Mouse (Mus musculus): ENCODE data around the gene Prss23.

Prss23 gene

DNA sequence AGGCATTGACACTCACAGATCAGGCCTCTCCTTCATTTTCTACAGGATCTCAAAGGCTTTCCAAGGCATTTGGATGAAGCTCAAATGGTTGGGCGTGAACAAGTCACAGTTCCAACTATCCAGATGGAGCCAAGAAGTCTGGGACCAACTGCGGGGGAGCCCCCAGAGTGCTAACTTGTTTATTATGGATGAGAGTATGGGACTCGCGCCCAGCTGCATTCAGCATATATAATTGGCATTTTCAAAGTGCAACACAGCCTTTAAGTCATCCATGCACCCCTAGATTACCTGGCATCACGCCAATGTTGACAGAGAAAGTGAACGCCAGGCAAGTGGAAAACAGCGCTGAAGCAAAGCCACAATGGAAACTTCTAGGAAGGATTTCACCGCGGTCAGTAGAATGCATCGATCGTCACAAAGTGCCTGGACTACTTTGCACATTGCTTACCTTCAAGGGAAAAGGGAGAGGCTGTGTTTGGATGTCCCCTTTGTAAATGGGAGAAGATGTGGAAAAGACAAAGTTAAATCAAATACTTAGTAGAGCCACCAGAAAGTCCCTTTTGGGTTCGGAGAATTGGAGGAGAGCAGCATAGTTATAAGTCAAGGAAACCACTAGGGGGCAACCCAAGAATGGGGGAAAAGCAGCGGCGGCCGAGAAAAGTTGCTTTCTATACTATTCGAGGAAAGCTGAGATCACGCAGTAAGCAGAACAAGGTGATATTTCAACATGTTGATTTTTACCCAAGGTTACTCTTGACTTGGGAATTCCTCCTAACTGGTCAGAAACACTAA is 27.3 kb downstream of the Prss23 start:
- DNase-seq: peak; percentile 81

DNA sequence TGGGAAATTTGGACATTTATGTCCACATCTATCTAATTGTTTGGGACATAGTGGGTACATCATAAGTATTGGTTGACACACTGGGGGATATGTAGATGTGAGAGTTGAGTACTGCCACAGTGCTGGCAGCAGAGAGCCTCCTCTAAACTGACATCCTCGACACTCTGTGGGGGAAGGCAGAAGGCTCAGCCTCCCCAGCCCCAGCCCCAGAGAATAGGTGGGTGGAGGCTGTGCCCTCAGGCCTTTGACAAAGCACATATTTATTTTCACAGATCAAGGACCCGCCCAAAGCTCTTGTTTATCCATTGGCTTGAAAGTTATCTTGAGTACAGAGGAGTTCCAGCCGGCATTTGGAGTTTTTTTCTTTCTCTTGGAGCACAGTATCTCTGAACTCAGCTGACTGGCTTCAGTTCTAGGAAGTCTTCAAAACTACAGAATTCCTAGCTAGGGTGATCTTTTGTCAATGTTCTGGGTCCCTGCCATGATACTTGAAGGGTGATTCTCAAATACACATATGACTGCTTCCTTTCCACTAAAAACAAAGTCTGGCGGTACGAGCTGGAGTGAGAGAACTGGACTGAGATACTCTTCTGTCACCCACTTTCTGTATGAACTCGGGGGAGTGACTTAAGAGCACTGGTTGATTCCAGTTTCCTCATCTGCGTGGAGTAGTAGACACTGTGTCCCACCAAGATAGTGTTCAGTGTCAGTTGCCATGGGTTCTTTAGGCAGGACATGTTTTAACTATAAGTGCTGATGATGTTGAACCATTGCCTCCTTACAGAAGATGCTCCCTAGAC is 43.0 kb downstream of the Prss23 start:
- DNase-seq: peak; percentile 47

DNA sequence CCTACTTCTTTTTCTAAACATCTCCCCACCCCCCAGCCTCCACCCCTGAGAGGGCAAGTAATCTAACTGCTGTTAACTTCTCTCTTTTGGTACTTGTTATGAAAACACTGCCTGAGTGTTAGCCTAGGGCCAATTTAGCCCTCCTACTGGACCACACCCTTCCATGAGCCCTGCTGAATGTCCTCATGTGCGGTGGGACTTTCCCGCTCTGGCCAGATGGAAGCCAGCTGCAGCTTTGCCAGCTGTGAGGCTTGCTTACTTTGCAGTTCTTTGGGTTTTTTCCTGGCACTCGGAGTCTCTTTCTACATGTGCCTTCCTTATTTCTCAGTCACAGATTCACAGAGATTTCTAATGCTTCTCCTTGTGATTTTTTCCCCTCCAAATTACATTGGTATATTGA is 45.3 kb downstream of the Prss23 start:
- DNase-seq: peak; percentile 66

DNA sequence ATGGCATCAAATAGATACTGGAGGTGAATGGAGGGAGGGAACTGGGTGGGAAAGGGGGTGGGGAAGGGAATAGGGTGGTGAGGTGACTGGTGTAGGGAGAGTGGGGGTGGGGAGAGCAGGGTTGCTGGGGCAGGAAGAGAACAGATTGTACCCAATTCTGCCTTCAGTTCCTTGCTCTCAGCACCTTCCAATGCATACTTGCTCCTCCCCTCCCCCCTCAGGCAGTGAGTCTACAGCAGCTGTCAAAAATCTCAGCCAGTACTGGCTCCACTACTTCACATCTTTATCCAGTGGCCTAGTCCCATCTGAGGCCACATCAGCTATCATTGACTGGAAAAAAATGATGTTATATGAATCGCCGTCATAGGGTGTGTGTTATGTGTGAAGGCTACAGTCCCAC is 48.5 kb downstream of the Prss23 start:
- peak; percentile 51 for DNase-seq

DNA sequence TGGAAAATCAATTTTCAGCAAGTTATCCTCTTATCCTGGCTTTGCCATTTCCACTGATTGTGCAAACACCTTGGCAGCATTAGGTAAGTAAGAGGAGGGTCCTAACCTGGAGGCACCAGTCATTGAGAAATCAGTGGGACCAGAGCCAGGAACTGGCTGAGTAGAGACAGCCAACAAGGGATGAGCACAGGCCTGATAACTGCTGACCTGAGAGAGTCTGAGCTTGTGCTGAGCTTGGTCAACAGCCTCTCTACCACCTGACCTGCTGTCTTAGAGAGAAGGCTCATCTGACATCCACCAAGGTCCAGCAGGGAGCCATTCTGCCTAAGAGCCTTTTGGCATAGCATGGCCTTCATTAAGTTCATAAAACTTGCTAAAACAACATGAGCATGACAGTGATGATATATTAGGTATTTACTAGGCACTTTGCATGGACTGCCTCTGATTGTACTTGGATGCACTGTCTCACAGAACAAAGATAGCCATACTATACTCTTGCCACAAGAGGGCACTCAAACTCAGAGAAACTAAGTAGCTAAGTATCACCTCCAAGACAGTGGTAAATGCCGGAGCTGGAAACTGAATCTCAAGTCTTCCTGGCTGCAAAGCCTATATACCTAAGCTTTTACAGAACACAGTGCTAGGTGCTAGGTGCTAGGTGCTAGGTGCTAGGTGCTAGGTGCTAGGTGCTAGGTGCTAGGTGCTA is 49.5 kb downstream of the Prss23 start:
- peak; percentile 71 for DNase-seq

DNA sequence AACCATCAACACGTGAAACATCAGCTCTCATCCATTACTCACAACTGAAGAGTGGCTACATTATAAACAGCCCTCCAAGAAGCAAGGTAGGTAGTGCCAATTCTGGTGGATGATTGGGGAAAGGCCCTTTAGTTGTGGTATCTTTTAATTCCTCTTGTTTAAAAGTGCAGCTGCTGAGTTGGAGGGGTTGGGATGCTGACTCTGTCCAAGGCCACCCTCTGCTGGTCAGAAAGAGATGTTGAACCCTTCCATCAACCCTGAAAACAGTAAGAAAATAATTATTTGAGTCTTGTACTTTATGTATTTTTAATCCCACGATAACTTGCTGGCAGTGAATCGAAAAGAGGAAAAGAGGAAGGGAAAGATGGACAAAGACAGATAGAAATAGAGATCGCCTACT is 53.5 kb downstream of the Prss23 start:
- peak; percentile 29 for DNase-seq

DNA sequence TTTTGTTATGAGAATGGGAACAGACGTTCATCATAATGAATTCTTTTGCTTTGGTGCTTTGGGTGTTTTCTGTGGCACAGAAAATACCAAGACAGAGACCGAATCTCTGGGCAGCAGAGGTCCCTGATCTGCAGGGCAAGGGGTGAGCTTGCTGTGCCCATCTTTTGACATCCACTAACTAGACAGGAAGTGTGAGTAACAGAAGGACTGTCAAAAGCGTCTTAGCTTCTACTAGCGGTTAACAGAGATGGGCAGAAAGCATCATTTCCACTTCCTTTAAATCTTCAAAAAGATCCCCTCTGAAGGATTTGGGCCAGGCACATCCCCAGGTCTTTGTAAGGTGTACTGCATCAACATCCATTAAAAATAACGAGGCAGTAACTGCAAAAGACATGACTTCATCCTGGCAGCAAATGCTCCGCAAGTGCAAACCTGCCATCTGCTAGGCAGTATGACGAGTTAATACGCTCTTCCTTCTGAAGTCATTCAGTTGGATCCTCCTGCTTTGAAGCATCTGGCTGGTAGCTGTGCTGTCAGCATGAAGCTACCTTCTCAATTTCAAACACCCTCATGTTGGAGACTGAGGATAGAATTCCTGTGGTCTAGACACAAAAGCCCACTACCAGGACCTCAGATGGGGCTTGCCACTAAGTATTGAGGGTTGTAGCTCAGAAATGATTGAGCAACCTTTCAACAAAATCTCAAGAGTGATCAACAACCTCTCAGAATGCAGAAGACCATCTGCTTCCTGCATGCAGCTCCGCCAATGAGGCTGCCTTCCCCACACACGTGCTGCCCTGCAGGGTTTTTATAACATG is 63.0 kb downstream of the Prss23 start:
- DNase-seq: no peak

DNA sequence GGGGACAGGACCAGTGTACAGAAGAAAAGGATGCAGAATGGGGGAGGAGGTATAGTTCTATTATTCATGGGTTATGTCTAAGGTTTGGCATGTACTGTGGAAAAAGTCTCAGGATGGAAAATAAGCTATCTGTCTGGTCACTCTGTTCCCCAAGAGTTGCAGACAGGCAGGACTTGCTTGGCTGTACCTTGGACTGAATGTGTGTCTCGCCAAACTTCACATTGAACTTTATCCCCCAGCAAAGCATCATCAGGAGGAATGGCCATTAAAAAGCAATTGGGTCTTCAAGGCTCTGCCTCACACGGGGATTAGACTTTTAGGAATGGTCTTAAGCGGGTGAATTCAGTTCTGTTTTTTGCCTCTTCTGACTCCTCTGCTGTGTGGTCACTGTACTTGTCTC is 63.7 kb downstream of the Prss23 start:
- no peak for DNase-seq

DNA sequence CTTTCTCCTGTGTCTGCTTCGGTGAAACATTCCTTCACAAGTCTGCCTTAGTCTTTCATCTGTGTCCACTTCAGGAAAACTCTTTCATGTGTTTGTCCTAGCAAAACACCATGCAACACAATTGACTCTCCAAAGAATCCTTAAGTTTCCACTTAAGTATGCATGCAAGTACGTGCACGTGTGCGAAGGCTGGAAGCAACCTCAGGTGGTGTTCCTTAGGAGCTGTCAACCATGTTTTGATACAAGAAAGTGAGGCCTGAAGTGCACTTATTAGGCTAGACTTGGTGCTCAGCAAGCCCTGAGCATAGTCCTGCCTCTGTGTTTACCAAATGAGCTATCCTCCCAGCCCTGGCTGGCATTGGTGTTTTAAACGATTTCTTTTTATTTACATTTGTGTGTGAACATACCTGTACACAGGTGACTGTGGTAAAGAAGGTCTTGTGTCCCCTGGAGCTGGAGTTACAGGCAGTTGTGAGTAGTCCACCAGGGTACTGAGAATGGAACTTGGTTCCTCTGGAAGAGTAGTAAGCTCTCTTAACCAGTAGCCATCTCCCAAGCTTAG is 64.3 kb downstream of the Prss23 start:
- DNase-seq: peak; percentile 9

DNA sequence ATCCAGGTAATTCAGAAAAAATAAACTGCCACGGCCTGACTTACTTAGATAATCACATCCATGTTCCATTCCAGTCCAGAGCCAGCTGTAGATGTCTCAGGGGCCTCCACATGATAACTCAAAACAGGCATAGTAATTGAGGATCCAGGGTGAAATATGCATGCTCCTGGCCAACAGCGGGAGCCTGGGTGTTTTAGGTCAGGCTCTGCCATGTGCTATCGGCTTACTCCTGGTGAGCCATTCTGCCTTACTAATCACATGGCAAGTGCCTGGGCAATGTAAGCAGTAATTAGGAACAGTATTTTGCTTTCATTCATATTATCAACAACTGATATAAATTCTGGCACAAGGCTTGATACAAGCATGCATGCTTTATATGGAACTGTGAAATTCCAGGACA is 65.6 kb downstream of the Prss23 start:
- no peak for DNase-seq

DNA sequence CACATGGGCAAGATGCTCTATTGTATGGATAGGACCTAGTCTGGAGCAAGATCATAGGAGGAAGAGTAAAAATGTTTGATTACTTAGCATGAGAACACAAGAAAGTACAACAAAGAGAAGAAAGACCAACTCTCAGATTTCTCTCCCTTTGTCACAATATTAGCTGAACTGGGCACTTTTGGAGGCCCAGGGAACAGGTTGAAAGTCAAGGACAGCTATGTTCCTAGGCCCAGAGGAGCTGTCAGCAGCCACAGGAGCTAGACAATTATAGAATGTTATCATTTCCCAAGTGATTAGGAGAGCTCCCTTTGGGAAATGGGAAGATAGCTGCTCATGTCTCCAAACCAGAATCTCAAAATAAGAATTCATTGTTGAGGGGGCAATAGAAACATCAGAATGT is 66.1 kb downstream of the Prss23 start:
- DNase-seq: no peak

DNA sequence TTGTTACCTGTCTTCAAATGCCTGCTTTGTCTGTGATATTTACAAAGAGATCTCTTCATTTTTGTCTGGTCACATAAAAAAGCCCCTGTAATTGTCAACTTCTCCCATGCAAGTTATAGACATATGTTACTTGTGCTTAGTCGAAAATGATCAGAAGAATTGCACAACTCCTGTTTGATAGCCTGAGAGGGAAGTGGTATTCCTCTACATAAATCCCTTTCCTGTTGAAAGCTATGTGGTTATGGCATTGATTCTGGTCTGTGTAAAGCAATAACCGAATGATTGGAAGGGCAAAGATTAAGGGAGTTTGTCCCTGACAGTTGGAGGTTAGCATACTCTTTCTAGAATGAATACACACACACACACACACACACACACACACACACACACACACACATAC is 67.3 kb downstream of the Prss23 start:
- no peak for DNase-seq
